Mouse (Mus musculus) kidney, embryonic 14.5 days (tissue): ENCODE results near the gene Mpz. TPM values are rescaled to one million over a fixed set of nuclear protein-coding genes. Genes with fewer than 3 reads are reported as not detected.
A peak's percentile ranks its signal among the peaks of the same experiment; 100 is the strongest.

Experiments used
- ATAC-seq: fragments of 200-750 bp; cut with Nextera tagmentation; 2 replicates; pipeline ENCODE4 v1.8.0; 2017; ENCODE audit warnings: moderate number of reproducible peaks, mild to moderate bottlenecking, moderate TSS enrichment, moderate library complexity; ENCODE audit not compliant: low FRiP score, low TSS enrichment
- H3K27ac ChIP-seq: fragments of 300-500 bp; sonication (generic); 2 replicates; pipeline ENCODE4 v1.5.1; 2014; ENCODE audit warnings: low read depth, mild to moderate bottlenecking, low read length, moderate library complexity, mixed read lengths
- H3K27me3 ChIP-seq: fragments of 300-500 bp; sonication (generic); 2 replicates; pipeline ENCODE4 v1.6.1; 2014; ENCODE audit warnings: mild to moderate bottlenecking, low read length; ENCODE audit not compliant: control insufficient read depth, insufficient read depth
- H3K36me3 ChIP-seq: fragments of 300-500 bp; sonication (generic); 2 replicates; pipeline ENCODE4 v1.6.1; 2014; ENCODE audit warnings: low read length, mixed read lengths; ENCODE audit not compliant: control insufficient read depth, insufficient read depth
- H3K4me1 ChIP-seq: fragments of 300-500 bp; sonication (generic); 2 replicates; pipeline ENCODE4 v1.6.1; 2014; ENCODE audit warnings: low read length, mixed read lengths; ENCODE audit not compliant: control insufficient read depth, insufficient read depth
- H3K4me2 ChIP-seq: fragments of 300-500 bp; sonication (generic); replicated peaks from 2 replicates; pipeline ENCODE4 v1.6.1; 2014; ENCODE audit warnings: low read depth, mild to moderate bottlenecking, low read length
- H3K4me3 ChIP-seq: fragments of 300-500 bp; sonication (generic); 2 replicates; pipeline ENCODE4 v1.5.1; 2014; ENCODE audit warnings: mild to moderate bottlenecking, low read length
- H3K9ac ChIP-seq: fragments of 300-500 bp; sonication (generic); 2 replicates; pipeline ENCODE4 v1.6.1; 2014; ENCODE audit warnings: low read depth, mild to moderate bottlenecking, low read length, moderate library complexity
- H3K9me3 ChIP-seq: fragments of 300-500 bp; sonication (generic); 2 replicates; pipeline ENCODE4 v1.6.1; 2016; ENCODE audit warnings: low read length; ENCODE audit not compliant: control insufficient read depth
- WGBS: fragments of 180-500 bp; shearing (Covaris S2); extraction: QIAGEN DNeasy Blood & Tissue Kit; methylation state at CpG from one replicate; pipeline ENCODE4 v1.1.7; 2014; 5-methylcytosine and 5-hydroxymethylcytosine counted together
- polyA plus RNA-seq: library from polyadenylated mRNA; unstranded; fragments of >200 nt; fragmentation: Nextera tagmentation; extraction: Ambion mirVana; gene quantifications from 2 replicates; pipeline ENCODE4 v1.2.1, GENCODE M21; 2014

The Mpz gene
- polyA plus RNA-seq, 1 experiment from 2014 or later = not detected

DNA sequence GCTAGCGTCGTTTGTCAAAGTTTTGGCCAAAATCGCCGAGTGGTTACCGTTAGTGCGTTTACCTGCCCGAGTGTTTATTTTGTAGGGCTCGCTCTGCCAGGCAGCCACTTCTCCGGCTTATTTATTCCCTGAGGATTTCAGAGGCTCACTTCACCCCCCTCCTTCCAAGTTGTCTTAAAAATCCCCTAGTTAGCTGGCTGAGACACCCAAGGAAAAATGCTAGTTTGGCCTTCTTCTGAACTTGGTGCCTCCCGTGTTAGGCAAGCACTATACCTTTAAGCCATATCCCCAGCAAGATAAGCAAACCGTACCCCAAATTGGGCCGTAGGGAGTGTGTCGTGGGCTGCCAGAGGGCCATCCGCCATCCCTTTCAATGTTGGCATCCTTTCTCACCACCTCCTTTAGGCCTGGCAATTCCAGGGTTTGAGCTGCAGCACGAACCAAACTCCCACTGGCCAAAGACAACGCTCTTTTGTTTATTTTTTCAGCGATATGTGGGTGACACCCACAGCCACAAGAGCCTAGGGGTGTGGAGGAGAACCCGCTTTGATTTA is 404 bp downstream of the Mpz start:
- peak; percentile 30; the same call in 1 of the 2 replicates for ATAC-seq
- H3K4me3 ChIP-seq = peak overlapping the region; percentile 80
- no peaks in the 10 kb centered on the region for H3K4me1 ChIP-seq
- H3K36me3 ChIP-seq = no peaks in the 10 kb centered on the region
- no peaks in the 10 kb centered on the region for H3K27me3 ChIP-seq
- H3K9ac ChIP-seq = peak overlapping the region; percentile 54
- H3K27ac ChIP-seq = peak overlapping the region; percentile 59; the same call in 1 of the 2 replicates
- 3% methylated on average over 18 of the region's 18 CpGs for WGBS
- peak overlapping the region; percentile 68 for H3K4me2 ChIP-seq
- H3K9me3 ChIP-seq = no peaks in the 10 kb centered on the region

DNA sequence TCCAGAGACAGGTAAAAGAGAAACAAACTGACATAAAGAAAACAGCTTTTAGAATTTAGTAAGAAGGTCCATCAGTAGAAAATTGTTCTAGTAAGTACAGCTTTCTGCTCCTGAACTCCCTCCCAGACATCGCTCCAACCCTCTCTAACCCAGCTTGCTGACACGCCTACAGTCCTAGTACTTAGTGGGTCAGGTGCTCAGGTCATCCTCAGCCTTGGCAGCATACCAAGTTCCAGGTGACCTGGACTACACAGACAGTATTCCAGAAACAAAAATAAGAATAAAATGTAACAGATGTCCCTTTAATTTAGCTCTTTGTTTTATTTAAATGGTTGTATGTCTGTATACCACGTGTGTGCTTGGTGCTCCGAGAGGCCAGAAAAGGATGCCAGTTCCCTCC is 1.5 kb downstream of the Mpz start:
- Histone ChIP-seq H3K4me2 (no peak overlapping the region), H3K36me3 (no peaks in the 10 kb centered on the region), H3K9ac (no peak overlapping the region), H3K27ac (no peak overlapping the region), H3K9me3 (no peaks in the 10 kb centered on the region), H3K4me1 (no peaks in the 10 kb centered on the region), H3K4me3 (no peak overlapping the region), H3K27me3 (peaks cover 5% of the 10 kb centered on the region; the same call in 1 of the 2 replicates)
- WGBS = 75% methylated on average over 4 of the region's 4 CpGs
- no peak for ATAC-seq

DNA sequence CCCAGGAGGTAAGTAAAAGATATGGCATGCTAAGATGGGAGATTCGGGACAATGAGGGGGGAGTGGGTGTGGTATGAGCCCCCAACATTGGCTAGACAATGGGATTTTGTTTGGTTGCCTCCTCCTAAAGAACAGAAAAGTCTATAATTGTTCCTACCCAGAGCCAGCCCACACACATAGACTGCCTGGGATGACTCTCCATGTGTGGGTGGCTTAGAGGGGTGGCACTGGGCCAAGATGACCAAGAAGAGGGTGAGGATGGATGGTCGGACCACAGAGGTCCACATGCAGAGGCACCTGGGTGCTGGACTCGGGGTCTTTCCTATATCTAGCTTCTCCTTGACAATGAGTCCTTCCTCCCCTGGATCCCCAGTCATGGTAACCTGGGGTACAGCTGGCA is 6.1 kb downstream of the Mpz start:
- H3K27ac ChIP-seq = no peak overlapping the region
- H3K27me3 ChIP-seq = peaks cover 23% of the 10 kb centered on the region
- no peak for ATAC-seq
- no peaks in the 10 kb centered on the region for H3K36me3 ChIP-seq
- H3K9me3 ChIP-seq = no peaks in the 10 kb centered on the region
- 77% methylated on average over 3 of the region's 3 CpGs for WGBS
- no peak overlapping the region for H3K4me3 ChIP-seq
- H3K4me1 ChIP-seq = peaks cover 6% of the 10 kb centered on the region; the same call in 1 of the 2 replicates
- no peak overlapping the region for H3K9ac ChIP-seq
- no peak overlapping the region for H3K4me2 ChIP-seq

DNA sequence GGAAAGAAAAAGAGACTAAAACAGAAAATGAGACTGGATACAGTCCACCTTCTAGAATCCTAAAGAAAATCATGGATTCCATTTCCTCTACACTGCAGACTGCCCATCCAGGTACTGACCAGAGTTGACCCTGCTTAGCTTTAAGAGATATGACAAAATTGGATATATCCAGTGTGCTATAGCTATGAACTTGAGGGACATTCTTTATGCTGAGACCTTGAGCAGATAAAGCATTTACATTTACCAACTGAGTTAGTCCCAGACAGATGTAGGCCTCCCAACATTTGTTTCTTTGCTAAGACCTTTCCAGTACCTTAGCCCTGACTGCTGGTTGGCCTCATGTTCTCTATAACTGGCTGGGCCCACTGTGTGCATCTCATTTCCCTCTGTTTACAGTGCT is 7.5 kb downstream of the Mpz start:
- peaks cover 6% of the 10 kb centered on the region; the same call in 1 of the 2 replicates for H3K4me1 ChIP-seq
- H3K27ac ChIP-seq = no peak overlapping the region
- no peak overlapping the region for H3K4me2 ChIP-seq
- no peaks in the 10 kb centered on the region for H3K9me3 ChIP-seq
- no peaks in the 10 kb centered on the region for H3K36me3 ChIP-seq
- peaks cover 23% of the 10 kb centered on the region for H3K27me3 ChIP-seq
- no peak for ATAC-seq
- H3K4me3 ChIP-seq = no peak overlapping the region
- H3K9ac ChIP-seq = no peak overlapping the region

DNA sequence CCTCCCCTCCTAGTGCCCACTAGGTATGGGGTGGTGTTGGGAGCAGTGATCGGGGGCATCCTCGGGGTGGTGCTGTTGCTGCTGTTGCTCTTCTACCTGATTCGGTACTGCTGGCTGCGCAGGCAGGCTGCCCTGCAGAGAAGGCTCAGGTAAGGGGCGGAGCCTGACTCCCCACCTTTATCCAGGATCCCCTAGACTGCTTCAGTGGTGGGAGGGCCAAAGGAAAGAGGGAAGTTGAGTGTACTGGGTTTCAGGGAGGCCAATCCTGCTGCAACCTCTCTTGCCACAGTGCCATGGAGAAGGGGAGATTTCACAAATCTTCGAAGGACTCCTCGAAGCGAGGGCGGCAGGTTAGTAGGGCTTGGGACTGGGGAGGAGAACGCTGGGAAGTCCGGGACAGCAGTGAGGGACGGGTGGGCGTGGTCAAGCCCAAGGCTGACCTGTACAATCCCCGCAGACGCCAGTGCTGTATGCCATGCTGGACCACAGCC is 9.0 kb downstream of the Mpz start:
- peak overlapping the region; percentile 57 for H3K4me2 ChIP-seq
- peak overlapping the region; percentile 23; the same call in 1 of the 2 replicates for H3K9ac ChIP-seq
- no peak overlapping the region for H3K27ac ChIP-seq
- peaks cover 6% of the 10 kb centered on the region; the same call in 1 of the 2 replicates for H3K4me1 ChIP-seq
- no peaks in the 10 kb centered on the region for H3K36me3 ChIP-seq
- H3K27me3 ChIP-seq = peaks cover 23% of the 10 kb centered on the region
- H3K4me3 ChIP-seq = peak overlapping the region; percentile 34
- no peaks in the 10 kb centered on the region for H3K9me3 ChIP-seq
- WGBS = 3% methylated on average over 15 of the region's 15 CpGs
- ATAC-seq = peak; percentile 65

DNA sequence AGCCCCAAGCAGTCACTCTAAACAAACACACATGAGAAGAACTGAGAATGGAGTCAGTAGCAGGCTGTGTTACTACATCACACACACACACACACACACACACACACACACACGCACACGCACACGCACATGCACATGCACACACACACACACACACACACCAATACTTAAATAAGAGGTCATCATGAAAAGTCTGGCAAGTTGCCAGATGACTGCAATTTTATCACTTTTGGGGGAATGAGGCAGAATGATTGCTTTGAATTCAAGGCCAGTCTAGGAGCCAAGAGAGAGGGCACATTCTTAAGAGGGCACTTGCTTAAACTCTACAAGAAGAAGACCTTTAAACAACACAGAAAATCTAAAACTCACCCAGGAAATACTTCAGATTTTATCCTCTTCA is 12.0 kb downstream of the Mpz start:
- H3K36me3 ChIP-seq = no peaks in the 10 kb centered on the region
- WGBS = 87% methylated on average over 3 of the region's 3 CpGs
- no peak for ATAC-seq

DNA sequence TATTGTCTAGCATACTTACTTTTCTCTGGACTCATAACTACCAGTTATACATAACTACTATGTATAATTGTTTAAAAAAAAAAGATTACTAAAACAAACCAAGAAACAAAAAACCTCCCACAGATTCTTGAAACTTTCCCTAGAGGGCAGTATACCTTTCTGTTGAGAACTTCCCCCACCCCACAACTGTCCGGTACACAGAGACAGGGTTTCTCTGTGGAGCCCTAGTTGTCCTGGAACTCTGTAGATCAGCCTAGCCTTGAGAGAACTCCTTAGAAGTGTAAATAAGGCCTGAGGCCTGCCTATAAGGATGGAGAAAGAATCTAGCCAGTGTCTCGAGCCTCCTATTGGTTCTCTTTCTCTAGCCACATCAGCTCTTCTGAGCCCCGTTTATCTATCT is 13.7 kb downstream of the Mpz start:
- Histone ChIP-seq H3K27ac (no peak overlapping the region), H3K36me3 (no peaks in the 10 kb centered on the region), H3K27me3 (peaks cover 12% of the 10 kb centered on the region), H3K4me3 (no peak overlapping the region), H3K4me2 (no peak overlapping the region), H3K9me3 (no peaks in the 10 kb centered on the region), H3K9ac (no peak overlapping the region), H3K4me1 (peaks cover 6% of the 10 kb centered on the region; the same call in 1 of the 2 replicates)
- ATAC-seq = no peak
- WGBS = 47% methylated on average over 3 of the region's 3 CpGs

More for the DNA sequence above, 12.0 kb downstream of the Mpz start:
- H3K27ac ChIP-seq = no peak overlapping the region
- H3K27me3 ChIP-seq = peaks cover 18% of the 10 kb centered on the region
- H3K9me3 ChIP-seq = no peaks in the 10 kb centered on the region
- H3K4me2 ChIP-seq = no peak overlapping the region
- peaks cover 6% of the 10 kb centered on the region; the same call in 1 of the 2 replicates for H3K4me1 ChIP-seq
- no peak overlapping the region for H3K4me3 ChIP-seq
- H3K9ac ChIP-seq = no peak overlapping the region

DNA sequence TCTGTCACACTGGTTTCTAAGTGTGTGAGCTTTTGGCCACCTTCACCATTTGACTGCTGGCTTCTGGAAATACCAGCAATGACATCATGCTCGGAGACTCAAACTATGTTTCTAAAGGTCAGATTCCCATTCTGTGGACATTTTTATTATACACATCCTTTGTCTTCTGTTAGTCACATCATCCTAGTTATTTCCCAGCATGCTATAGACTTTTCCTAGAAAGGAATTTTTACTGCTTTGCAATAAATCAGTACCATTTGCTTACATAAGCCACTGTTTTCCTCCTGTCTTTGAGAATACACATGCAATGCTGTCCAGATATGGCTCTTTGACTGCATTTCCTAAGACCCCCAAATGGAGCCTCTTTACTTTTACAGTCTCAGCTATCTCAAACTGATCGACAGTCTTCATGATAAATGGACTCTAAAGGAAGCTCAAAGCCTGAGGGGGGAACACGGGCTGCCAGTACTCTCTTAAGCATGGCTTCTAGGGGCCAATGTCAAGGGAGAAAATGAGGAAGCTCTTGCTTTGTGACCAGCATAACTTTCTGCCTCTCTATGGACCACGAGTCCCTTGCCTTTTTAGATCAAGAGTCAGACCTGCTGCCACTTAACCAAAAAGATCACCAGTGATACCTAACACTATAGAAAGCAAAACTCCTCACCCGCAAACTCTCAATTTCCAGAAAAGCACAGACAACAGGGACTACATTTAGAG is 15.3 kb downstream of the Mpz start:
- H3K27ac ChIP-seq = no peak overlapping the region
- no peaks in the 10 kb centered on the region for H3K36me3 ChIP-seq
- H3K9ac ChIP-seq = no peak overlapping the region
- no peaks in the 10 kb centered on the region for H3K9me3 ChIP-seq
- H3K27me3 ChIP-seq = no peaks in the 10 kb centered on the region
- no peak overlapping the region for H3K4me2 ChIP-seq
- H3K4me1 ChIP-seq = no peaks in the 10 kb centered on the region
- ATAC-seq = no peak
- H3K4me3 ChIP-seq = no peak overlapping the region
- whole genome bisulfite sequencing = 58% methylated on average over 5 of the region's 5 CpGs

DNA sequence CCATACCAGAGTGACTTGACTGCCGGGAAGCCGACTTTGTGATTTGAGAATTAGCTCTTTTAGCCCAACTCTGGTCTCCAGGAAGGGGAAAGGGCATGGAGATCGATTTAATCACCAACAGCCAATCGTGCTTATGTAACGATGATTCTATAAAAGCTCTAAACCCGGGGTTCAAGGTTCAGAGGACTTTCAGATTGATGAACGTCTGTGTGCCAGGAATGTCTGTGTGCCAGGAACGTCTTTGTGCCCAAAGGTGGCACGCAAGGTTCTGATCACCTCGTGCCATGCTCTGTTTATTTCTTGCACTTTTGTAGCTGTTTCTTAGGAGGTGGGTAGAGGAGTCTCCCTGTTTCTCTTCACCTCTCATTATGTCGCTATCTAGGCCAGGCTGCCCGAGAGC is 18.4 kb downstream of the Mpz start:
- H3K4me2 ChIP-seq = no peak overlapping the region
- no peaks in the 10 kb centered on the region for H3K4me1 ChIP-seq
- H3K27me3 ChIP-seq = no peaks in the 10 kb centered on the region
- no peak overlapping the region for H3K27ac ChIP-seq
- ATAC-seq = no peak
- WGBS = 89% methylated on average over 12 of the region's 12 CpGs
- no peak overlapping the region for H3K4me3 ChIP-seq
- no peak overlapping the region; the same call in 1 of the 2 replicates for H3K9ac ChIP-seq
- H3K36me3 ChIP-seq = no peaks in the 10 kb centered on the region
- H3K9me3 ChIP-seq = no peaks in the 10 kb centered on the region
